Comparison of ENCODE assay signal across 16 mouse cellular contexts in the genomic region with DNA sequence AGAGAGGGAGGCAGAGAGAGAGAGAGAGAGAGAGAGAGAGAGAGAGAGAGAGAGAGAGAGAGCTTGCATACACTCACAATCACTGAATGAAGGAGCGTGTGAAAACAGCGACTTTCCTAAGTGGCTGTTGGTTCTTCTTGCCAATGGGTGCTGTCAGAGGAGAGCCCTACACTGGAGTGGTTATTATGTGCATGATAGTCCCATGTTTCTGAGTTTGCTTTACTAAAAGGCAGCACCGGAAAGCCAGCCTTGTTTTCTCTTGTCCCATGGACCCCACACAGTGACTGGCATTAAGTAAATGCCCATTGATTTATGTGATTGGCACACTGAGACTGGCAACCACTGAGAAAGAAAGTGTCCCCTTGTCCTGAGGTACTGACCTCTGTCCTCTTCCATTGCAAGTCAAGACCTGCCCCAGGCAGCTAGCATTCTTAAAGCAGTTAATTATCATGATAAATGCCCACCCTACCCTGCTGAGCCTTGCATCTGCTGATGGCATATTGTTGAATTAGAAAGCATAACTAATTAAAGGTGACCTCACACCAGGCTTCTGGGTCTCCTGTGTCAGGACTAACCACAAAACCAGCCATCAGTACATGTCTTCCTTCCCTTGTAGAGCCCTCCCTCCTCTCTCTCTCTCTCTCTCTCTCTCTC.
A peak's percentile ranks its signal among the peaks of the same experiment; 100 is the strongest.
DNase-seq lines count a peak whose midpoint lies in the region; ATAC-seq lines count a peak whose summit lies in the region.
"Had no signal": no experiment of that assay in that cellular context is flagged by ENCODE, and none has a peak within 500 bp of the region (broad histone marks: within the 10 kb centered on the region; RNA-seq: fewer than 3 reads in every experiment).

No protein-coding gene starts in this region.

- no peak for DNase-seq in forebrain, embryonic 11.5 days (ENCODE audit: low spot score)
- peak; percentile 44 for DNase-seq in neural tube, embryonic 10.5 days (ENCODE audit: extremely low spot score, low spot score)
- no peak for DNase-seq in urinary bladder, postnatal 4 days (ENCODE audit: low spot score in 2 of 2)
- DNase-seq in gastrocnemius, postnatal 10 days, result no peak
- DNase-seq in thymus, postnatal 0 days (ENCODE audit: low spot score), result no peak
- DNase-seq: cerebellum, postnatal 25 days; gastrocnemius, postnatal 36 days; heart, postnatal 10 days; lung, postnatal 10 days; thymus, adult 18-20 months had no signal

- no peak overlapping the region for H3K9ac ChIP-seq in forebrain, embryonic 11.5 days (ENCODE audit: low read length)
- H3K9ac ChIP-seq in forebrain, embryonic 16.5 days (replicated peaks; ENCODE audit: low read depth, low read length), result no peak overlapping the region
- H3K9ac ChIP-seq in neural tube, embryonic 15.5 days (replicated peaks), result no peak overlapping the region
- H3K9ac ChIP-seq in midbrain, embryonic 12.5 days (replicated peaks), result no peak overlapping the region
- H3K9ac ChIP-seq: limb, embryonic 15.5 days had no signal

- H3K9me3 ChIP-seq in forebrain, embryonic 11.5 days (ENCODE audit: control insufficient read depth, low read length), result no peaks in the 10 kb centered on the region
- no peaks in the 10 kb centered on the region for H3K9me3 ChIP-seq in forebrain, embryonic 16.5 days (ENCODE audit: control insufficient read depth, low read length)
- H3K9me3 ChIP-seq in neural tube, embryonic 15.5 days (replicated peaks), result no peaks in the 10 kb centered on the region
- H3K9me3 ChIP-seq in midbrain, embryonic 12.5 days, result no peaks in the 10 kb centered on the region
- H3K9me3 ChIP-seq: G1E; limb, embryonic 15.5 days had no signal

- H3K27ac ChIP-seq in forebrain, embryonic 11.5 days (ENCODE audit: low read depth, low read length), result no peak overlapping the region
- no peak overlapping the region for H3K27ac ChIP-seq in forebrain, embryonic 16.5 days (ENCODE audit: low read length)
- H3K27ac ChIP-seq in neural tube, embryonic 15.5 days (replicated peaks), result no peak overlapping the region
- H3K27ac ChIP-seq in midbrain, embryonic 12.5 days (replicated peaks), result no peak overlapping the region
- H3K27ac ChIP-seq: limb, embryonic 15.5 days had no signal

- WGBS in forebrain, embryonic 11.5 days, result 21% methylated on average over 3 of the region's 3 CpGs
- WGBS in forebrain, embryonic 16.5 days, result 23% methylated on average over 3 of the region's 3 CpGs
- 19% methylated on average over 3 of the region's 3 CpGs for WGBS in neural tube, embryonic 15.5 days
- WGBS in midbrain, embryonic 12.5 days, result 13% methylated on average over 3 of the region's 3 CpGs

- no peaks in the 10 kb centered on the region for H3K27me3 ChIP-seq in forebrain, embryonic 11.5 days (ENCODE audit: control insufficient read depth, insufficient read depth, low read length)
- peaks cover 3% of the 10 kb centered on the region; the same call in 1 of the 2 replicates for H3K27me3 ChIP-seq in forebrain, embryonic 16.5 days (replicated peaks; ENCODE audit: control insufficient read depth, insufficient read depth, low read length)
- peaks cover 49% of the 10 kb centered on the region for H3K27me3 ChIP-seq in neural tube, embryonic 15.5 days (replicated peaks)
- peaks cover 48% of the 10 kb centered on the region for H3K27me3 ChIP-seq in midbrain, embryonic 12.5 days
- H3K27me3 ChIP-seq: limb, embryonic 15.5 days had no signal

- peaks cover 4% of the 10 kb centered on the region for H3K4me1 ChIP-seq in forebrain, embryonic 11.5 days (replicated peaks; ENCODE audit: control insufficient read depth, insufficient read depth, low read length)
- peaks cover 6% of the 10 kb centered on the region for H3K4me1 ChIP-seq in forebrain, embryonic 16.5 days (replicated peaks; ENCODE audit: control insufficient read depth, insufficient read depth, low read length)
- peaks cover 15% of the 10 kb centered on the region for H3K4me1 ChIP-seq in neural tube, embryonic 15.5 days
- peaks cover 21% of the 10 kb centered on the region for H3K4me1 ChIP-seq in midbrain, embryonic 12.5 days
- H3K4me1 ChIP-seq: limb, embryonic 15.5 days had no signal

- H3K36me3 ChIP-seq in forebrain, embryonic 11.5 days (ENCODE audit: control insufficient read depth, insufficient read depth, low read length), result no peaks in the 10 kb centered on the region
- H3K36me3 ChIP-seq in forebrain, embryonic 16.5 days (ENCODE audit: control insufficient read depth, insufficient read depth), result no peaks in the 10 kb centered on the region
- no peaks in the 10 kb centered on the region for H3K36me3 ChIP-seq in neural tube, embryonic 15.5 days
- no peaks in the 10 kb centered on the region for H3K36me3 ChIP-seq in midbrain, embryonic 12.5 days
- H3K36me3 ChIP-seq: G1E; limb, embryonic 15.5 days had no signal

- peak; percentile 66 for ATAC-seq in forebrain, embryonic 11.5 days (replicated peaks; ENCODE audit: low FRiP score)
- no peak for ATAC-seq in forebrain, embryonic 16.5 days
- ATAC-seq in neural tube, embryonic 15.5 days (ENCODE audit: low FRiP score), result no peak
- ATAC-seq in midbrain, embryonic 12.5 days (ENCODE audit: low FRiP score, low read depth), result peak; percentile 90

- no peak overlapping the region for H3K4me3 ChIP-seq in forebrain, embryonic 11.5 days (ENCODE audit: low read depth, low read length)
- no peak overlapping the region for H3K4me3 ChIP-seq in forebrain, embryonic 16.5 days (replicated peaks; ENCODE audit: low read length)
- H3K4me3 ChIP-seq in neural tube, embryonic 15.5 days (replicated peaks), result no peak overlapping the region
- H3K4me3 ChIP-seq in midbrain, embryonic 12.5 days, result no peak overlapping the region
- H3K4me3 ChIP-seq: erythroblast, embryonic 14.5 days; limb, embryonic 15.5 days had no signal

- H3K4me2 ChIP-seq in forebrain, embryonic 11.5 days (ENCODE audit: low read depth, low read length, severe bottlenecking), result no peak overlapping the region
- no peak overlapping the region for H3K4me2 ChIP-seq in forebrain, embryonic 16.5 days (ENCODE audit: low read length)
- H3K4me2 ChIP-seq in neural tube, embryonic 15.5 days, result no peak overlapping the region
- H3K4me2 ChIP-seq in midbrain, embryonic 12.5 days (replicated peaks), result 0 out of 2 replicates have a peak overlapping the region, but pooled peaks have one; percentile 1
- H3K4me2 ChIP-seq: limb, embryonic 15.5 days had no signal

Comparison
In these comparisons a context has a peak if more than half of its experiments do, and no peak if none do; other contexts are left out.
1. ATAC-seq: peak in forebrain, embryonic 11.5 days (single experiment) and midbrain, embryonic 12.5 days (single experiment); none in forebrain, embryonic 16.5 days (single experiment) and neural tube, embryonic 15.5 days (single experiment).